Mouse (Mus musculus) ES-Bruce4 (cell line): Measurements from ENCODE around the gene Caly.

Experiments
- CTCF ChIP-seq: IDR thresholded peaks from one replicate; pipeline ENCODE4 v1.8.1; 2011; ENCODE audit warnings: low read depth, low read length
- EP300 ChIP-seq: IDR thresholded peaks from 2 replicates; pipeline ENCODE4 v1.6.1; 2011; ENCODE audit warnings: low read depth, low read length; ENCODE audit not compliant: insufficient read depth
- POLR2A ChIP-seq: IDR thresholded peaks from one replicate; pipeline ENCODE4 v1.8.1; 2011; ENCODE audit warnings: low read length; ENCODE audit not compliant: insufficient read depth

DNA sequence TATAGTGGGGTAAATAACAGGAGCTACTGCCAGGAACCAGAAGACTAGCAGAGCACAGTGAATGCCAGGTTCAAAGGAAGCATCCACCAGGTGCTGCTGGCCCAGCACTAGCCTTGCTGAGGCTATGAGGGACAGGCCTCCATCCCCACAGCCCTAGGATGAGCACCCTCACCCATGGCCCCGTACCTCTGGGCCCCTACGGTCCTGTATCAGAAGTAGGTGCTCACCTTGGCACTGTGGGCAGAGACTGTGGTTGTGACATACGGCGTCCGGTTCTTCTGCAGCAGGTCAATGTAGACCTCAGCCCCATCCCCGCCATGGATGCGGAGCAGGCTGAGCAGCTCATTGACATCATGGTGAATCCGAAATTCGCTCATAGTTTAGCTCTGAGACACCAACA, 49.0 kb downstream of the Caly start:
- TF ChIP-seq CTCF (no peak), POLR2A (no peak), EP300 (no peak)
